Mouse (Mus musculus): ENCODE measurements at regions not wholly inside any gene's neighbourhood (a gene's known extent, or its start where the extent isn't known, plus 50 kb on each side); places are given as distances from the start of the nearest gene placed in this dataset.

GRCm38 (mm10) chr3:38128486-38129166 is 356.0 kb downstream of the Ankrd50 start:
- no peak for DNase-seq

- no peak for DNase-seq
These were observed 368.4 kb downstream of the Ankrd50 start for GRCm38 (mm10) chr3:38116071-38116787.

- no peak for DNase-seq
These were observed 372.1 kb downstream of the Ankrd50 start for GRCm38 (mm10) chr3:38112568-38112967.

- DNase-seq = no peak
These were observed 379.4 kb downstream of the Ankrd50 start for GRCm38 (mm10) chr3:38105022-38105857.

- DNase-seq = no peak
These were observed 380.1 kb upstream of the Gm5148 start for GRCm38 (mm10) chr3:38104418-38104817.

GRCm38 (mm10) chr3:38102985-38103384 is 378.7 kb upstream of the Gm5148 start:
- DNase-seq = no peak

GRCm38 (mm10) chr3:38102181-38102580 is 377.9 kb upstream of the Gm5148 start:
- DNase-seq = no peak

- DNase-seq = no peak
These were observed 370.2 kb upstream of the Gm5148 start for GRCm38 (mm10) chr3:38094370-38094979.

GRCm38 (mm10) chr3:38084548-38084947 is 360.3 kb upstream of the Gm5148 start:
- DNase-seq = no peak

GRCm38 (mm10) chr3:38082386-38082785 is 358.1 kb upstream of the Gm5148 start:
- DNase-seq = no peak

- no peak for DNase-seq
These were observed 352.5 kb upstream of the Gm5148 start for GRCm38 (mm10) chr3:38076835-38077234.

- DNase-seq = no peak
These were observed 349.7 kb upstream of the Gm5148 start for GRCm38 (mm10) chr3:38073946-38074345.

GRCm38 (mm10) chr3:38055627-38056026 is 331.3 kb upstream of the Gm5148 start:
- no peak for DNase-seq

- DNase-seq = no peak
These were observed 328.7 kb upstream of the Gm5148 start for GRCm38 (mm10) chr3:38052941-38053340.

- no peak for DNase-seq
These were observed 327.5 kb upstream of the Gm5148 start for GRCm38 (mm10) chr3:38051748-38052147.

GRCm38 (mm10) chr3:38050856-38051255 is 326.6 kb upstream of the Gm5148 start:
- no peak for DNase-seq

GRCm38 (mm10) chr3:38050366-38050765 is 326.1 kb upstream of the Gm5148 start:
- DNase-seq = no peak

GRCm38 (mm10) chr3:38049290-38049689 is 325.0 kb upstream of the Gm5148 start:
- no peak for DNase-seq

- DNase-seq = no peak
These were observed 323.2 kb upstream of the Gm5148 start for GRCm38 (mm10) chr3:38047445-38047844.

- DNase-seq = peak; percentile 37 to 65
These were observed 322.3 kb upstream of the Gm5148 start for GRCm38 (mm10) chr3:38046611-38047010.

GRCm38 (mm10) chr3:38045989-38046388 is 321.7 kb upstream of the Gm5148 start:
- no peak for DNase-seq

GRCm38 (mm10) chr3:38045523-38045922 is 321.2 kb upstream of the Gm5148 start:
- DNase-seq = no peak

GRCm38 (mm10) chr3:38044338-38044737 is 320.0 kb upstream of the Gm5148 start:
- DNase-seq = peak; percentile 46 to 67

Measured in thymus, postnatal 36 days (tissue).